Mouse (Mus musculus) thymus, adult 2 months (tissue): ENCODE measurements around the gene Plxna1.

Source experiments
- CTCF ChIP-seq: fragments of 200-500 bp; IDR thresholded peaks from 2 replicates; pipeline ENCODE4 v1.5.1; 2012; ENCODE audit warnings: mild to moderate bottlenecking, control low read depth, low read length, moderate library complexity, borderline replicate concordance; ENCODE audit not compliant: control insufficient read depth, poor library complexity, insufficient read depth; ENCODE audit errors: extremely low read depth
- POLR2A ChIP-seq: fragments of 200-500 bp; IDR thresholded peaks from 2 replicates; pipeline ENCODE4 v1.6.1; 2012; ENCODE audit warnings: mild to moderate bottlenecking, low read length, control low read depth, moderate library complexity; ENCODE audit not compliant: control insufficient read depth, poor library complexity, insufficient read depth; ENCODE audit errors: extremely low read depth

GRCm38 (mm10) chr6:89359192-89359591 is 3.2 kb downstream of the Plxna1 start:
- no peak for TF ChIP-seq POLR2A
- no peak for TF ChIP-seq CTCF
